Mouse (Mus musculus): ENCODE results near the gene Miip. TPM values are rescaled to one million over a fixed set of nuclear protein-coding genes. Genes with fewer than 3 reads are reported as not detected.
"Not testable (repeated sequence)": the region's sequence is repeated elsewhere in the genome, so short reads cannot be mapped to it uniquely, and the experiment has no call there.

Gene Miip
- total RNA-seq, 4 experiments from 2014 or later = 6.0 to 9.4 (median 7.2) TPM

DNA sequence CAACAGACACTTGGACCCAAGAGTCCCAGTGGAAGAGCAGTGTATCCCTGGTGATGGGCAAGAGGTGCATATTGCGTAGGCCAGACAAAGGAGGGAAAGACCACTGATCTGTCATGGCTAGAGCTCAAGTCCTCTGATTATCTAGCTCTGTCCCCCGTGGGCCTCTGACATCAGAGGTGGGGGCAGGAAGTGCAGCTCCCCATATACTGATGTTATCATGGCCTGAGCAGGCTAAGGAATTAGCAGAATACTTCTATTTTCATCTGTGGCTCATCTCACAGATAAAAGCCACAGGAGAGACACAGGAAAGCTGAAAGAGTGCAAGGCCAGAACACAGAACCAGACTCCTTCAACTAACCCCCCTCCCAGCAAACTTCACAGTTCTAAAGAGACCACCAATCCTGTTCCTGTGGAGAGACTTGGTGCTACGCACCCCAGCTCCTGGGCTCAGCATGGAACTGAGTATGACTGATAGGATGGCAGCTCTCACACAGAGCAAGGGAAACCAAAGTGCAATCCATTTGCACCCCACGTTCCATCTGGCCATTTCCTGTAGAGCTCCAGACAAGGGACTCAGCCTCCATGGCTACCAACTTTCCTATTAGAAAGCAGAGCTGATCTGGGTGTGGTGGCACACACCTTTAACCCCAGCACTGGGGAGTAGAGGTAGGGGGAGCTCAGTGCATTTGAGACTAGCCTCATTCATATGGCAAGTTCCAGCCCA is 7.4 kb upstream of the Miip start:
- no peak for DNase-seq (ENCODE audit: low spot score)

DNA sequence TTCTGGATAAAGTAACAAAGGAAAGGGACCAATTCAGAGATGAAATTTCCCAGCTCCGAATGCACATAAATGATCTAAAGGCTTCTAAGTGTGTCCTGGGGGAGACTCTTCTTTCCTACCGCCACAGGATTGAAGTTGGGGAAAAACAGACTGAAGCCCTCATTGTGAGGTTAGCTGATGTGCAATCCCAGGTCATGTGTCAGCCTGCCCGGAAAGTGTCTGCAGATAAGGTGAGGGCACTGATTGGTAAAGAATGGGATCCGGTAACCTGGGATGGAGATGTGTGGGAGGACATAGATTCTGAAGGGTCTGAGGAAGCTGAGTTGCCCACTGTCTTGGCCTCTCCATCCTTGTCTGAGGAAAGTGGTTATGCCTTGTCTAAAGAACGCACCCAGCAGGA is 622 bp upstream of the Miip start:
- no peak for DNase-seq (ENCODE audit: low spot score)

DNA sequence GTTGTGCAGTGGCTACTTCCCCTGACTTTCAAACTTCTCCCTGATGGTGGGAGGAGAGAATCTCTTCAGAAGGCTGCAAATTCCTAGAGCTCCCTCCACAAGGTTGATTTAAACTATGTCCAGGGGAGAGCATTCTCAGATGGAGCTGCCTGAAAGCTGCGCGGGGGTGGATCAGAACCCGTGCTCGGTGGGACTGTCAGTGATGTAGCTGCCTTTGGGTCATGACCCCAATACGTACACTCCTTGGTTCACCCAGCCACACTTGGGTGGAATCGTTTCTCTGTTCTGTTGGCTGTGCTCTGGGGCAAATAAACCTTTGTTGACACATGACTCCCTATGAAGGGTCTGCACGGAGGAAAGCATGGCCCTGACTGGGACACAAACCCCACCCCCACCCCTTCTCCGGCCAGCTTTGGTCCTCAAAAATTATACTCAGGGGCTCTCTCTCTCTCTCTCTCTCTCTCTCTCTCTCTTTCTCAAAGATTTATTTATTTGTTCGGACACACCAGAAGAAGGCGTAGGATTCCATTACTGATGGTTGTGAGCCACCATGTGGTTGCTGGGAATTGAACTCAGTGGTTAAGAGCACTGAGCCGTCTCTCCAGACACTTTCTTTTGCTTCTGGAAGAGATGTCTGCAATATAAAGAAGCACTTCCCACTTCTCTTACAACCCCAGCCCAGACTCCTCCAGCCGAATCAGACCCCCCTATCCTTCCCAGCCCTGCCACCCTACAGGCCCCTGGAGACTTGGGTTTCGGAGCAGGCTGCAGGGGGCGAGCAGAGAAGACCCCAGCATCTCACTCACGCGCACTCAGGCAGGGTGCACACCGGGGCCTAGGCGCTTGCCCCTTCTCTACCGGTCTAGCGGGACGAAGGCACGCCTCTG is 810 bp downstream of the Miip start:
- DNase-seq (ENCODE audit: low spot score) = no peak

DNA sequence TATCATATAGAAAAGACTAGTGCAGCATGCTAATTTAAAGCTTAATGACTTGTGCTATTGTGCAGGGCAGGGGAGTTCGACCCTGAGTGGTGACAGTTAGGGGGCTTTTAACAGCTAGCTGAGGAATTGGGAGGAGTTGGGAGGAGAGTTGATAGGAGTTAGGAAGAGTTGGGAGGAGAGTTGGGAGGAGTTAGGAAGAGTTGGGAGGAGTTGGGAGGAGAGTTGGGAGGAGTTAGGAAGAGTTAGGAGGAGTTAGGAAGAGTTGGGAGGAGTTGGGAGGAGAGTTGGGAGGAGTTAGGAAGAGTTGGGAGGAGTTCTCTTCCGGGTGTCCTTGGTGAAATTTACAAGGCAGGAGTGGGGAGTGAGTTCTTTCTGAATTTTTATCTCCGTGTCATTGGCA is 1.8 kb downstream of the Miip start:
- not testable (repeated sequence) for DNase-seq (ENCODE audit: low spot score)

DNA sequence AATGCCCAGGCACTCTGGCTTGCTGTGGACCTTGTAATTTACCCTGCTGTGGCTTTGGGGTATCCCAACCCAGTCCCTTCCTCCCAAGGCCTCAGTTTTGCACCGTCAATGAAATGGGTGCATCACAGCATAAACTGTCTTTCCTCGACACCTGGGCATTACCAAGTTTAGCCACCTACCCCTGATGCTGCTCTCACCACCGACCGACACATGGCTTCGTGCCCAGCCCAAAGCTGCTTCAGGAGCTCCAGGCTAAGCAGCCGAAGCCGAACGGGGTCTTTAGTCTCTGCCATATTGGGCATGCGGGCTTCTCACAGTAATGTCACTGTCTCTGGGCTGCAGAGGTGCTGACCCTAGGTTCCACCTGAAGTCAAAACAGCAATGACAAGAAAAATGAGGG is 2.6 kb downstream of the Miip start:
- no peak for DNase-seq (ENCODE audit: low spot score)

DNA sequence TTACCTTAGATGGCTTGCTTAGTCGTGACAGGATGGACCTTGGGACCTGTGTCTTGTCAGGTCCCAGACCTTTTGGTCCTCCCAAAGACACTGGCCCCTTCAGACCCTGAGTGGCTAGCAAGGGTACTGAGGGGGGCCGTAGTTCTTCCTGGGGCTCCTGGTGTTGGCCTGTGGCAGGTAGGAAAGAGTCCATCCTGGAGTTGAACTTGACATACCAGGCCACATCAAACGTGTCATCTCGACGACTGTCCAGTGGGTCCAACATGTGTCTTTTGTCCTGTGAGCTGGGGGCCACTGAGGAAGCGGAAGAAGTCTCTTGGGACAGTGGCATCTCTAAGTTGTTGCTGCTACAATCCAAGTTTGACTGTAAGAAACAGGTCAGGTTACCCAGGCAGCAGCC is 3.0 kb downstream of the Miip start:
- DNase-seq (ENCODE audit: low spot score) = no peak

DNA sequence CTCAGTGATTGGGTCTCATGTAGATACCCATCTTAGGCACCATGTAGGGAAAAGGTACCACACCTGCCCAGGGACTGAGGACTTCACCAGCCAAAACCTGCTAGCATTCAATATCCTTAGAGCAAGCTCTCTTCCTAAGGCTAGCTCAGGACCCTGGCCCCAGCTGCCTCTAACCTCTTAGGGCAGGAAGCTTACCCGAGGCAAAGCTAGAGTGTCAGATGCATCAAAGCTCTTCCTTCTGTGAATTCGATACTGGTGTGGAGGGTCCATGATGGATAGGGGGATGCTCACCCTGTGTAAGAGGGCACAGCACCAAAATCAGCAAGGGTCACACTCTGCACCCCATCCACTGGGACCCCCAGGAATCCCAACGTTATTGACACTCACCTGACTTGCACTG is 6.6 kb downstream of the Miip start:
- DNase-seq (ENCODE audit: low spot score) = no peak

DNA sequence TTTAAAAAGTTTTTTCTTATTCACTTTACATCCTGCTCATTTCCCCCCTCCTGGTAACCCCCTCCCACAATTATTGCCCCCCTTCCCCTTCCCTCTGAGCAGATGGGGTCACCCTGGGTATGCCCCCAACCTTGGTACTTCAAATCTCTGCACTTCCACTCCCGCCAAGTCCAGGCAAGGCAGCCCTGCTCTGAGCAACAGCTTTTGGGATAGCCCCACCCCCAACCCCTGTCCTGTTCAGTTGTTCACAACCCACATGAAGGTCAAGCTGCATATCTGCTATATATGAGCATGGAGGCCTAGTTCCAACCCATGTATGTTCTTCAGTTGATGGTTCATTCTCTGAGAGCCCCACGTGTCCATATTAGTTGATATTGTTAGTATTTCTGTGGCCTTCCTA is 17.8 kb downstream of the Miip start:
- no peak for DNase-seq (ENCODE audit: low spot score)

DNA sequence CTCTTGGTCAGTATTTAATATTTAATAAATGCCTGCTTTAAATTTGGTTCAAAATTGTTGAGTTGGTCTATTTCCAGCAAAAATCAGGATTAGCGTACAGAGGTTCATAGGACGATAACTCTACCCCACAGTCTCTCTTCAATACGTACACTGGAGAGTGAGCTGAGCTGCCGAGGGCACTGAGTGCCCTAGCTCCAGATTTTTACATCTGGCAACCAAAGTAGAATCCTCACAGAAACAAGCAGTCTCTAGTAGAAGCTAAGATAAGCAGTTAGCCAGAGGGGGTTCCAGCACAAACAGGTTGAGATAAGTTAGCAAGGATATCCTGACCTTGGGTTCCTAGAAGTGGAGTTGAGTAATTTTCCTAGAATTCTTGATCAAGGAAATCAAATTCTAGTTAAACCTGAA is 20.0 kb downstream of the Miip start:
- DNase-seq (ENCODE audit: low spot score) = no peak

DNA sequence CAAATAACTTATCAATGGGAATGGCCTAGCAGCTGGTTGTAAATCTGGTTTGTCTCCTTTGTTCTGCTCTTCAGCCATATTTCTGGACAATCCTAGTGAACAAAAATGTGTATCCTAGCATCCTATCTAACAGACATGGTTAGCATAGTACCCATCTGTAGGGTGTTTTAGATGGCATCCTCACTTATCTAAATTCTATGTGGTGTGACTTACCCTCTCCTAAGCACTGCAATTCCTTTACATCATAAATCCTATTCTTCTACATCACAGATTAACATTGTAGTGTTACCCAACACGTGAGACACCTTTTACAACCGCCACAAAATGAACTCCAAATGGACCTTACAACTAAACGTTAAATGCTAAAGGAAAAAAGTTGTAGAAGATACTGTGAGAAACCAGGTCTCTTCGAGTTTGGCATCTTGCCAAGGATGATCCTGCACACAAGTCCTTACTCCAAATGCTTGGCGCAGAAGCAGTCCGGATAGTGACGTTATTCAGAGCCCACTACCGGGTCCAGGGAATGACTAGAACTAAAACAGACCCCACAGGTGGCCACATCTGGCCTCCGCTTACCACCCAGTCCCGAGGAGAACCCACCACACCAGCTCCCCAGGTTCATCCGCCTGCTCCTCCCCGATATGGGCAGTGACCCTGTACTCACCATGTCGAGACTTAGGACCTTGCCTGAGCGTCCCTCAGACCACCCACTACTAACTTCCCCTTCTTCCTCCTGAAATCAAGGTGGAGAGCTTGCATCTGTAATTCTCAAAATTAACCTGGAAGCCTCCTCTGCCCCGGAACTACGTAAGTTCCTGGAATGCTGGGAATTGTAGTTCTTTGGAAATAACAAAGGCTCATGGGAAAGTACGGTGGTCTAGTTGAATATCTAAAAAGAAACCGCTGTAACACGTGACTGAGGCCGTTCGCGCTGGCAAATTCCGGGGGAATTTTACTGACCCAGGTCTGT is 20.7 kb downstream of the Miip start, which contains the start of gene Zfp933:
Gene Zfp933 (minus strand): TSS at position 753 of the 970 bp plus-strand sequence.
- DNase-seq (ENCODE audit: low spot score) = peak; percentile 96

DNA sequence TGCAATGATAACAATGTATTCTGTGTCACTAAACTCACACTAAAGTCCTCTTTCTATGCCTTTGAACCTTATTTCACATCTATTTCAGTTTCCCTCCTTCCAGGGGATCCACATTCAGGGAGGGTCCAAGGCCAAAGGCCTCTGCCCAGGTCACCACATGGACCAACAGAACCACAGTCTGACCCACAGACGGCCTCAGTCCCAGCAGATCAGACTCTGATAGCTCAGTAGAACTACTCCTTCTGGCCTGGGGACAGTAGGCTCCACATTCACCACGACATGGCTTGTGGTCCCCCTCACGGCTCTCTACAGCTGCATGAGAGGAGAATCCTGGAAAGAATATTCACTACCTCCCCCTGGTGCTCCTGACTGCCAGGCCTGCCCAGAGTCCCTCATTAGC is 25.7 kb downstream of the Miip start:
- no peak for DNase-seq (ENCODE audit: low spot score)

DNA sequence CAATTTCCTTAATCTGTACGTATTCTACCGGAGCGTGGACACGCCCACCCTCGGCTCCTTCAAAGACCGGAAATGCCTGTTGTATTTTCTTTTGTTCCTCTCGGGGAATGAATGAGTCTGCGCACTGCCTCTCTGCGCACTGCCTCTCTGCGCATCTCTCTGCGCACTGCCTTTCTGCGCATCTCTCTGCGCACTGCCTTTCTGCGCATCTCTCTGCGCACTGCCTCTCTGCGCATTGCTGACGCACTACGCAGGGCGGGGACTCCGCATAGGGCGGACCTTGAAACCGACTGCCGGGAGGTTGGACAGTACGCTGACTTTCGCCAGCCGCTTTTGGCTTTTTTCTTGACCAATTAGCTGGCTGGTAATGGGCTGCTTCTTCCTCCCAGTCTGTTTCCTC is 29.3 kb downstream of the Miip start:
- peak; percentile 25 for DNase-seq (ENCODE audit: low spot score)

DNA sequence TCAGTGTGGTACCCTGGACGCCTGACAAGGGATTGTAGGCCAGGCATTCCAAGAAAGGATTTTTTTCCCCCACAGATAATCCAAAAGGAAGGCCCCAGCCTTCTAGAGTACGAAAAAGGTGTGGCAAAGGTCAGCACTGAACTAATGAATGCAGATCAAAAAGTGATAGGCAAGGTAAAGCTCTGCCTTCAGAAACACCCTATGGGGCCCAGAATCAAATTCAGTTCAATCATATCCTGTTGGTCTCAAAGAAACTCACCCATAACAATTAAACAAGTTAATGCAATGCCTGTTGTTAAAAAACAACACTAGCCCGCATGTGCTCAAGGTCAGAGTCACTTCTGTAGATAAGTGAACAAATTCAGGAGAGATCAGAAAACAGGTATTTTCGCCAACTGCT is 44.2 kb downstream of the Miip start:
- DNase-seq (ENCODE audit: low spot score) = no peak

DNA sequence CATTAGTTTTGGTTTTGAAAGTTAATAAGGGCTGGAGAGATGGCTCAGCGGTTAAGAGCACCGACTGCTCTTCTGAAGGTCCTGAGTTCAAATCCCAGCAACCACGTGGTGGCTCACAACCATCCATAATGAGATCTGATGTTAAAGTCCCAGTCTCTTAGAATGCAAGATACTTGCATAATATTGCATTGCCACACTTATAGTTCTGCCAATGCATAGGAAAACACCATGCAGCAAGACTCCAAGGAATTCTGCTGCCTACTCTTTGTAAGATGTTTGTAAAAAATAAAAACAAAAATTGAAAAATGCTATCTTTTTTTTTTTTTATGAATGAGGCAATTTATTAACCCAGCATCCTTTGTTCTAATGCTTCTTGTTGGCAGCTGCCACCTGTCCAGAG is 47.2 kb downstream of the Miip start:
- not testable (repeated sequence) for DNase-seq (ENCODE audit: low spot score)

DNA sequence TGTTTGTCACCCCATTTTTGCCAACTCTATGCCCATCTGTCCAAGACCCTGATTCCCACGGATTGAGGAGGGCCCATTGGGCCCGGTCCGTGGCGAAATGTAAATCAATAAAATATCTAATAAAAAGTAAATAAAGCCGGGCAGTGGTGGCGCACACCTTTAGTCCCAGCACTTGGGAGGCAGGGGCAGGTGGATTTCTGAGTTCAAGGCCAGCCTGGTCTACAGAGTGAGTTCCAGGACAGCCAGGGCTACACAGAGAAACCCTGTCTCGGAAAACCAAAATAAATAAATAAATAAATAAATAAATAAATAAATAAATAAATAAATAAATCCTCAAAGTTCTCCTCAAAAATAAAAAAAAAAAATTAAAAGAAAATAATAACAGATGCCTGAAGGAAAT is 49.0 kb downstream of the Miip start:
- not testable (repeated sequence) for DNase-seq (ENCODE audit: low spot score)

DNA sequence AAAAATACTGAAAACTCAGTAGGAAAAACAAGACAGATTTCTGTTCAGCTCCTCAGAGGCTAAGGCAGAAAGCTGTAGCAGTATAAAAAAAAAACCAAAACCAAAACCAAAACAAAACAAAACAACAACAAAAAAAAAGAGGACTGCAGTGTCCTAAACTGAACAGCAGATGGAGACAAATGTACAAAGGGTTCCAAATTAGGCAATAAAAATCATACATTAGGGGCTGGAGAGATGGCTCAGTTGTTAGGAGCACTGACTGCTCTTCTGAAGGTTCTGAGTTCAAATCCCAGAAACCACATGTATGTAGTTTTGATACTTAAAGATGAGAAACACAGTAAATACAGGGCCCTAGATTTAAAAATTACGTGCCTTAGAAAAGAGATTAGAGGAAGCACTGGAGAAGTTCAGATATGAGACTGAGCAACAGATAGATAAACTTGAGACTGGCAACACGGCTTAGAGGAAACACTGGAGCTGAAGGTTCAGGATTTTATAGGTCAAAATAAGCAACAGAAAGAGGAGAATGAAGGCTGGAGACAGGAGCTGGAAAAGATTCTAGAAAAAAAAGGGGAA is 53.9 kb downstream of the Miip start:
- DNase-seq (ENCODE audit: low spot score) = no peak

DNA sequence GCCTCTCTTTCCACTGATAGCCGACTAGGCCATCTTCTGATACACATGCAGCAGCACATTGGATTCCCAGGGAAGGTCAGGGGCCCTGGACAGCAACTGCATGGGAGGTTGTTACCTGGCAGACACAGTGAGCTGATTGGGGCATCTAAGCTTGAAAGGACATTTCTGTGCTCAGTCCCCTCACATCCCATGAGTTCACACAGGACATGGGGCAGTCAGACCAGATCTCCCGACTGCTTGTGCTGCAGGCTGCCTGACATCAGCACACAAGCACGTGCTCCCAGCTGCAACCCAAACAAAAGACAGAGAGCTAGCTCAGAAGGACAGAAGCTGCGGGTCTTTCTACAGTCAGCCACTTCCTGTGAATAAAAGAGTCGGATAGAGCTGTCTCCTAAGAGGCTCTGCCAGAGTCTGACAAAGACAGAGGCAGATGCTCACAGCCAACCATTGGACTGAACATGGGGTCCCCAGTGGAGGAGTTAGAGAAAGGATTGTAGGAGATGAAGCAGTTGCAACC is 55.3 kb downstream of the Miip start:
- no peak for DNase-seq (ENCODE audit: low spot score)

Data from heart, adult 8-10 months (tissue).